ENCODE assay signal across 9 mouse cellular contexts in the genomic region with DNA sequence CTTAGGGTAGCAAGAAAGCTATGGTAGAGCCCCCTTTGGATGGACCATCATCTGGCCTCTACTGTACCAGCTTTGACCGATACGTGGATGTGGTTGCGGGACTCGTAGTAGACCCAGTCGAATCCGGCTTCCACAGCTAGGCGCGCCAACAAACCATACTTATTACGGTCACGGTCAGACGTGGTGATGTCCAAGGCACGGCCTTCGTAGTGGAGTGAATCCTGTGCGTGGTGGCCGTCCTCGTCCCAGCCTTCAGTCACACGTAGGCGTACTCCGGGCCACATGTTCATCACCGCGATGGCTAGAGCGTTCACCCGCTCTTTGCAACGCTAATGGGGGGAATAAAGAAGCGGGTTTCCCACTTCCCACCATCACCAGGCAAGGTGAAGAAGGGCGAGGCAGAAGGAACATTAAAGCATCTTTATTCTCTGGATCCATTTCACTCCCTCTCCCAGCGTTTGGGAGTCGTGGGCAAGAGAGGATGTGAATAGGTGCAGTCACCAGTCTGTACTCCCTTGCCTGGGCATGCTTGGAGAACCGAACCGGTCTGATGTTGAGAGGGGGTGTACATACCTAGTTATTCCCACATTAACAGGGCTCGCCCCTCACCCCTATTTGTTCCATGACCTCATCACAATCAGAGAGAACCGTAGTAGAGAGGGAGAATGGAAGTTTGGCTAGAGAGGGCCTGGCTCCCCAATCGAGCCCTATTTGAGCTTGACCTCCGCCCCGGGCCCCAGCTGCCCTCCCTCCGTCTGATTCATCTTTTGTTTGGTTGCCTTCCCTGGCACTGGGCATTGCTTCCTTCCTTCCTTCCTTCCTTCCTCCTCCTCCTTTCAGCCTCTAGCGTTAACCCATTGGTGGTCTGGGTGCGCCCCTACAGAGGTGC. TPM values are rescaled to one million over a fixed set of nuclear protein-coding genes. Genes with fewer than 3 reads are reported as not detected.
DNase-seq lines count a peak whose midpoint lies in the region; ATAC-seq and TF ChIP-seq lines count a peak whose summit lies in the region.
"Had no signal": no experiment of that assay in that cellular context is flagged by ENCODE, and none has a peak within 500 bp of the region (broad histone marks: within the 10 kb centered on the region; RNA-seq: fewer than 3 reads in every experiment).

No protein-coding gene starts in this region.

- H3K27me3 ChIP-seq in testis, adult 2 months (ENCODE audit: control insufficient read depth, insufficient read depth, low read length), result no peaks in the 10 kb centered on the region; the same call in none of the 2 replicates
- peaks cover 73% of the 10 kb centered on the region for H3K27me3 ChIP-seq in heart, embryonic 12.5 days (replicated peaks)
- peaks cover 89% of the 10 kb centered on the region for H3K27me3 ChIP-seq in liver, embryonic 15.5 days
- peaks cover 69% of the 10 kb centered on the region for H3K27me3 ChIP-seq in stomach, embryonic 16.5 days (ENCODE audit: control insufficient read depth, insufficient read depth, low read length)

- H3K36me3 ChIP-seq in testis, adult 2 months (ENCODE audit: control insufficient read depth, insufficient read depth, low read length), result no peaks in the 10 kb centered on the region
- H3K36me3 ChIP-seq in heart, embryonic 12.5 days, result no peaks in the 10 kb centered on the region
- no peaks in the 10 kb centered on the region for H3K36me3 ChIP-seq in liver, embryonic 15.5 days (replicated peaks)
- H3K36me3 ChIP-seq in stomach, embryonic 16.5 days (ENCODE audit: control insufficient read depth, insufficient read depth, low read length), result no peaks in the 10 kb centered on the region

- H3K4me3 ChIP-seq in testis, adult 2 months (ENCODE audit: control insufficient read depth, low read depth, low read length), result peak overlapping the region; percentile 25
- H3K4me3 ChIP-seq in heart, embryonic 12.5 days, result peak overlapping the region; percentile 59
- peak overlapping the region; percentile 52 for H3K4me3 ChIP-seq in liver, embryonic 15.5 days (replicated peaks)
- peak overlapping the region; percentile 58 for H3K4me3 ChIP-seq in stomach, embryonic 16.5 days (replicated peaks; ENCODE audit: low read length)
- H3K4me3 ChIP-seq: myocyte had no signal

- TF ChIP-seq CTCF in testis, adult 2 months (IDR thresholded peaks at IDR 0.05; ENCODE audit: control insufficient read depth, insufficient read depth, insufficient replicate concordance, low read depth, low read length), result peak; percentile 7; the same call in 1 of the 2 replicates

- no peak for TF ChIP-seq POLR2A in testis, adult 2 months (IDR thresholded peaks at IDR 0.05; ENCODE audit: control insufficient read depth, low read depth, low read length)

- intact Hi-C loops in left cerebral cortex, postnatal 4 days (cut with DNase I), result no loop called here
- intact Hi-C loops in left cerebral cortex, postnatal 36 days (cut with DNase I), result no loop called here

- H3K4me1 ChIP-seq in testis, adult 2 months (ENCODE audit: control insufficient read depth, insufficient read depth, low read length), result peaks cover 34% of the 10 kb centered on the region
- peaks cover 49% of the 10 kb centered on the region for H3K4me1 ChIP-seq in heart, embryonic 12.5 days (replicated peaks)
- H3K4me1 ChIP-seq in liver, embryonic 15.5 days (replicated peaks), result peaks cover 69% of the 10 kb centered on the region
- H3K4me1 ChIP-seq in stomach, embryonic 16.5 days (ENCODE audit: control insufficient read depth, insufficient read depth, low read length), result peaks cover 27% of the 10 kb centered on the region

- peak overlapping the region; percentile 64 for H3K9ac ChIP-seq in heart, embryonic 12.5 days
- H3K9ac ChIP-seq in liver, embryonic 15.5 days, result no peak overlapping the region
- peak overlapping the region; percentile 69; the same call in 1 of the 2 replicates for H3K9ac ChIP-seq in stomach, embryonic 16.5 days (ENCODE audit: low read length)

- H3K9me3 ChIP-seq in heart, embryonic 12.5 days (replicated peaks), result no peaks in the 10 kb centered on the region
- H3K9me3 ChIP-seq in liver, embryonic 15.5 days (replicated peaks), result no peaks in the 10 kb centered on the region
- no peaks in the 10 kb centered on the region for H3K9me3 ChIP-seq in stomach, embryonic 16.5 days (replicated peaks; ENCODE audit: control insufficient read depth, low read length)

- peak overlapping the region; percentile 47 for H3K27ac ChIP-seq in testis, adult 2 months (ENCODE audit: control insufficient read depth, insufficient read depth, low read depth, low read length)
- H3K27ac ChIP-seq in heart, embryonic 12.5 days (ENCODE audit: poor library complexity, severe bottlenecking), result peak overlapping the region; percentile 51; the same call in 1 of the 2 replicates
- H3K27ac ChIP-seq in liver, embryonic 15.5 days (replicated peaks), result no peak overlapping the region
- no peak overlapping the region for H3K27ac ChIP-seq in stomach, embryonic 16.5 days (ENCODE audit: low read length)

- no peak for DNase-seq in testis, postnatal 14 days (ENCODE audit: low spot score)
- DNase-seq in left cerebral cortex, postnatal 4 days, result no peak
- DNase-seq in adrenal gland, adult 18-20 months (ENCODE audit: low spot score in 2 of 2), result no peak
- DNase-seq in left cerebral cortex, postnatal 36 days (ENCODE audit: low spot score in 2 of 2), result no peak

- ATAC-seq in heart, embryonic 12.5 days (ENCODE audit: insufficient number of reproducible peaks, low FRiP score), result no peak; the same call in 1 of the 2 replicates
- ATAC-seq in liver, embryonic 15.5 days (ENCODE audit: insufficient read depth), result no peak
- ATAC-seq in stomach, embryonic 16.5 days (ENCODE audit: insufficient read depth, low FRiP score), result no peak

- H3K4me2 ChIP-seq in heart, embryonic 12.5 days, result peak overlapping the region; percentile 95
- peak overlapping the region; percentile 72 for H3K4me2 ChIP-seq in liver, embryonic 15.5 days
- H3K4me2 ChIP-seq in stomach, embryonic 16.5 days (ENCODE audit: low read depth, low read length), result peak overlapping the region; percentile 94

- WGBS in heart, embryonic 12.5 days, result 5% methylated on average over 38 of the region's 38 CpGs
- WGBS in liver, embryonic 15.5 days (ENCODE audit: insufficient replicate concordance), result 4% methylated on average over 38 of the region's 38 CpGs
- WGBS in stomach, embryonic 16.5 days, result 10% methylated on average over 38 of the region's 38 CpGs

RNA-seq across cellular contexts. Expression of gene Rhebl1, which starts 0.7 kb away (rescaled TPM):
- polyA plus RNA-seq in testis, adult 2 months (2012; rRNA removed), result 4.6 and 4.8 TPM in 2 replicates
- 4.3 and 6.1 TPM in 2 replicates for polyA plus RNA-seq in heart, embryonic 12.5 days (2016; fragmentation: Nextera tagmentation; extraction: Ambion mirVana)
- 2.9 and 3.0 TPM in 2 replicates for polyA plus RNA-seq in liver, embryonic 15.5 days (2015; fragmentation: Nextera tagmentation; extraction: Ambion mirVana)
- 8.2 and 9.8 TPM in 2 replicates for polyA plus RNA-seq in stomach, embryonic 16.5 days (2015; fragmentation: Nextera tagmentation; extraction: Ambion mirVana)
- total RNA-seq in left cerebral cortex, postnatal 4 days (2021), result 10 to 100 TPM; 18.3 to 18.4 TPM
- total RNA-seq in adrenal gland, adult 18-20 months (2021), result 1 to 10 TPM; 1.2 to 2.5 TPM
- 10 to 100 TPM in 1 of 2 experiments, 1 to 10 TPM in 1; 9.0 to 10.5 TPM for total RNA-seq in left cerebral cortex, postnatal 36 days (2021)

RNA-seq across cellular contexts. Expression of gene Dhh, which starts 3.4 kb away (rescaled TPM):
- 9.4 and 10.8 TPM in 2 replicates for polyA plus RNA-seq in testis, adult 2 months (2012; rRNA removed)
- 4.5 and 4.6 TPM in 2 replicates for polyA plus RNA-seq in heart, embryonic 12.5 days (2016; fragmentation: Nextera tagmentation; extraction: Ambion mirVana)
- polyA plus RNA-seq in liver, embryonic 15.5 days (2015; fragmentation: Nextera tagmentation; extraction: Ambion mirVana), result 0.08 and 0.12 TPM in 2 replicates
- polyA plus RNA-seq in stomach, embryonic 16.5 days (2015; fragmentation: Nextera tagmentation; extraction: Ambion mirVana), result 0.84 and 1.1 TPM in 2 replicates
- total RNA-seq in left cerebral cortex, postnatal 4 days (2021), result under 1 TPM; 0.28 to 0.36 TPM
- total RNA-seq in adrenal gland, adult 18-20 months (2021), result 1 to 10 TPM in 1 of 2 experiments, under 1 TPM in 1; 0.86 to 2.1 TPM
- under 1 TPM in 1 of 2 experiments, not detected in 1; 0.35 TPM for total RNA-seq in left cerebral cortex, postnatal 36 days (2021)

RNA-seq across cellular contexts. Expression of gene Lmbr1l, which starts 23.0 kb away (rescaled TPM):
- 478 and 581 TPM in 2 replicates for polyA plus RNA-seq in testis, adult 2 months (2012; rRNA removed)
- 16.9 and 17.2 TPM in 2 replicates for polyA plus RNA-seq in heart, embryonic 12.5 days (2016; fragmentation: Nextera tagmentation; extraction: Ambion mirVana)
- 4.7 and 4.8 TPM in 2 replicates for polyA plus RNA-seq in liver, embryonic 15.5 days (2015; fragmentation: Nextera tagmentation; extraction: Ambion mirVana)
- polyA plus RNA-seq in stomach, embryonic 16.5 days (2015; fragmentation: Nextera tagmentation; extraction: Ambion mirVana), result 14.8 and 18.3 TPM in 2 replicates
- 10 to 100 TPM; 31.4 to 42.2 TPM for total RNA-seq in left cerebral cortex, postnatal 4 days (2021)
- 10 to 100 TPM; 12.1 to 14.0 TPM for total RNA-seq in adrenal gland, adult 18-20 months (2021)
- 10 to 100 TPM; 12.6 to 16.6 TPM for total RNA-seq in left cerebral cortex, postnatal 36 days (2021)

RNA-seq across cellular contexts. Expression of gene Kmt2d, which starts 24.0 kb away (rescaled TPM):
- 17.0 and 17.4 TPM in 2 replicates for polyA plus RNA-seq in testis, adult 2 months (2012; rRNA removed)
- 9.2 and 10.3 TPM in 2 replicates for polyA plus RNA-seq in heart, embryonic 12.5 days (2016; fragmentation: Nextera tagmentation; extraction: Ambion mirVana)
- 3.7 and 4.2 TPM in 2 replicates for polyA plus RNA-seq in liver, embryonic 15.5 days (2015; fragmentation: Nextera tagmentation; extraction: Ambion mirVana)
- polyA plus RNA-seq in stomach, embryonic 16.5 days (2015; fragmentation: Nextera tagmentation; extraction: Ambion mirVana), result 10.1 and 11.4 TPM in 2 replicates
- total RNA-seq in left cerebral cortex, postnatal 4 days (2021), result 10 to 100 TPM; 74.2 to 74.4 TPM
- total RNA-seq in adrenal gland, adult 18-20 months (2021), result 10 to 100 TPM; 54.6 to 59.5 TPM
- total RNA-seq in left cerebral cortex, postnatal 36 days (2021), result 10 to 100 TPM; 69.9 to 98.8 TPM

RNA-seq across cellular contexts. Expression of gene Tuba1b, which starts 39.4 kb away (rescaled TPM):
- 124 and 148 TPM in 2 replicates for polyA plus RNA-seq in testis, adult 2 months (2012; rRNA removed)
- 1,481 and 1,517 TPM in 2 replicates for polyA plus RNA-seq in heart, embryonic 12.5 days (2016; fragmentation: Nextera tagmentation; extraction: Ambion mirVana)
- polyA plus RNA-seq in liver, embryonic 15.5 days (2015; fragmentation: Nextera tagmentation; extraction: Ambion mirVana), result 1,053 and 1,106 TPM in 2 replicates
- 1,202 and 1,296 TPM in 2 replicates for polyA plus RNA-seq in stomach, embryonic 16.5 days (2015; fragmentation: Nextera tagmentation; extraction: Ambion mirVana)
- 1,000 to 10,000 TPM; 1,107 to 1,135 TPM for total RNA-seq in left cerebral cortex, postnatal 4 days (2021)
- total RNA-seq in adrenal gland, adult 18-20 months (2021), result 100 to 1,000 TPM; 193 to 255 TPM
- 100 to 1,000 TPM; 509 to 602 TPM for total RNA-seq in left cerebral cortex, postnatal 36 days (2021)

Comparison
In these comparisons a context has a peak if more than half of its experiments do, and no peak if none do; other contexts are left out.
1. H3K27ac ChIP-seq: peak in testis, adult 2 months (single experiment) and heart, embryonic 12.5 days (single experiment); none in liver, embryonic 15.5 days (single experiment) and stomach, embryonic 16.5 days (single experiment).
2. RNA of gene Lmbr1l, which starts 23.0 kb away (polyA plus RNA-seq): 478 to 581 TPM in testis, adult 2 months; 16.9 to 17.2 TPM in heart, embryonic 12.5 days, 14.8 to 18.3 TPM in stomach, embryonic 16.5 days and 4.7 to 4.8 TPM in liver, embryonic 15.5 days; every median in the first group is over 10 times any median in the second.
3. Peak in every context shown above with its lines, with median percentiles within 50 percentile points of each other: H3K4me3 ChIP-seq and H3K4me2 ChIP-seq.